Mouse (Mus musculus) spleen, embryonic (tissue): Measurements from ENCODE around the gene Ppp6r1.

Experiments
- CTCF ChIA-PET: fragments of 350-600 bp; sonication (Branson Sonifier 250); formaldehyde crosslinking; loops from one replicate; lab custom pipeline; 2022; lab: Charles Lee

Ppp6r1 gene

GRCm38 (mm10) chr7:4658128-4658907 lies 501 bp downstream of the Ppp6r1 start:
- CTCF ChIA-PET: no interaction called here

GRCm38 (mm10) chr7:4657521-4658127 lies 1.2 kb downstream of the Ppp6r1 start:
- CTCF ChIA-PET: interaction anchor here (0.6 kb wide), 1 partner anchor 1041 kb away, joined by 3 read pairs; no protein-coding TSS in a partner anchor

GRCm38 (mm10) chr7:4656818-4657217 lies 2.0 kb downstream of the Ppp6r1 start:
- CTCF ChIA-PET: interaction anchor here (0.6 kb wide), 2 partner anchors 1040 to 1057 kb away, joined by 3 read pairs; no protein-coding TSS in a partner anchor

- CTCF ChIA-PET: no interaction called here
Observed at GRCm38 (mm10) chr7:4655916-4656315, 2.9 kb downstream of the Ppp6r1 start.

GRCm38 (mm10) chr7:4655393-4655792 lies 3.4 kb downstream of the Ppp6r1 start:
- CTCF ChIA-PET: no interaction called here

GRCm38 (mm10) chr7:4654221-4654620 lies 4.6 kb downstream of the Ppp6r1 start:
- CTCF ChIA-PET: no interaction called here

- CTCF ChIA-PET: no interaction called here
Observed at GRCm38 (mm10) chr7:4653780-4654179, 5.0 kb downstream of the Ppp6r1 start.

GRCm38 (mm10) chr7:4653351-4653750 lies 5.5 kb downstream of the Ppp6r1 start:
- CTCF ChIA-PET: no interaction called here

- CTCF ChIA-PET: no interaction called here
Observed at GRCm38 (mm10) chr7:4652726-4653125, 6.1 kb downstream of the Ppp6r1 start.

- CTCF ChIA-PET: no interaction called here
Observed at GRCm38 (mm10) chr7:4651581-4651980, 7.2 kb downstream of the Ppp6r1 start.

- CTCF ChIA-PET: no interaction called here
Observed at GRCm38 (mm10) chr7:4647992-4648391, 10.8 kb downstream of the Ppp6r1 start.

- CTCF ChIA-PET: no interaction called here
Observed at GRCm38 (mm10) chr7:4647291-4647690, 11.5 kb downstream of the Ppp6r1 start.

- CTCF ChIA-PET: no interaction called here
Observed at GRCm38 (mm10) chr7:4646806-4647205, 12.0 kb downstream of the Ppp6r1 start.

GRCm38 (mm10) chr7:4643225-4643624 lies 15.6 kb downstream of the Ppp6r1 start:
- CTCF ChIA-PET: no interaction called here

- CTCF ChIA-PET: no interaction called here
Observed at GRCm38 (mm10) chr7:4641956-4642355, 16.9 kb downstream of the Ppp6r1 start.

- CTCF ChIA-PET: no interaction called here
Observed at GRCm38 (mm10) chr7:4641155-4641554, 17.7 kb downstream of the Ppp6r1 start.

- CTCF ChIA-PET: interaction anchor here (0.7 kb wide), 1 partner anchor 461 kb away, joined by 3 read pairs; no protein-coding TSS in a partner anchor
Observed at GRCm38 (mm10) chr7:4636179-4636578, 22.6 kb downstream of the Ppp6r1 start.

GRCm38 (mm10) chr7:4631031-4631430 lies 27.8 kb downstream of the Ppp6r1 start, which contains the start of gene Tmem86b:
TSS of gene Tmem86b (minus strand) at chr7:4631422.
- CTCF ChIA-PET: interaction anchor here (0.5 kb wide), 1 partner anchor 103 kb away, joined by 16 read pairs; no protein-coding TSS in a partner anchor

GRCm38 (mm10) chr7:4630198-4630597 lies 28.6 kb downstream of the Ppp6r1 start:
- CTCF ChIA-PET: no interaction called here

- CTCF ChIA-PET: no interaction called here
Observed at GRCm38 (mm10) chr7:4629586-4629985, 29.2 kb downstream of the Ppp6r1 start.

- CTCF ChIA-PET: no interaction called here
Observed at GRCm38 (mm10) chr7:4625928-4626327, 32.9 kb downstream of the Ppp6r1 start.

- CTCF ChIA-PET: no interaction called here
Observed at GRCm38 (mm10) chr7:4624343-4624742, 34.5 kb downstream of the Ppp6r1 start.
